Mouse (Mus musculus) forebrain, postnatal 0 days (tissue): Measurements from ENCODE around the gene Zc3h12a. TPM values are rescaled to one million over a fixed set of nuclear protein-coding genes. Genes with fewer than 3 reads are reported as not detected.

Experiments
- ATAC-seq: fragments of 200-750 bp; cut with Nextera tagmentation; 2 replicates; pipeline ENCODE4 v1.8.0; 2017; ENCODE audit warnings: mild to moderate bottlenecking, moderate library complexity
- DNase-seq: peaks from one replicate; pipeline ENCODE4 v3.0.0-alpha.2; 2015
- H3K27ac ChIP-seq: fragments of 300-500 bp; sonication (generic); 2 replicates; pipeline ENCODE4 v1.5.1; 2014; ENCODE audit warnings: low read depth, mild to moderate bottlenecking, antibody characterized with exemption, low read length, moderate library complexity, mixed read lengths
- H3K27me3 ChIP-seq: fragments of 300-500 bp; sonication (generic); 2 replicates; pipeline ENCODE4 v1.6.1; 2014; ENCODE audit warnings: mild to moderate bottlenecking, low read length, mixed read lengths; ENCODE audit not compliant: insufficient read depth
- H3K36me3 ChIP-seq: fragments of 300-500 bp; sonication (generic); 2 replicates; pipeline ENCODE4 v1.6.1; 2014; ENCODE audit warnings: mild to moderate bottlenecking, moderate library complexity; ENCODE audit not compliant: insufficient read depth
- H3K4me1 ChIP-seq: fragments of 300-500 bp; sonication (generic); 2 replicates; pipeline ENCODE4 v1.6.1; 2014; ENCODE audit warnings: antibody characterized with exemption; ENCODE audit not compliant: insufficient read depth
- H3K4me2 ChIP-seq: fragments of 300-500 bp; sonication (generic); 2 replicates; pipeline ENCODE4 v1.6.1; 2014; ENCODE audit warnings: low read depth, mild to moderate bottlenecking, moderate library complexity
- H3K4me3 ChIP-seq: fragments of 300-500 bp; sonication (generic); 2 replicates; pipeline ENCODE4 v1.5.1; 2014; ENCODE audit warnings: low read depth, low read length, mixed read lengths
- H3K9ac ChIP-seq: fragments of 300-500 bp; sonication (generic); 2 replicates; pipeline ENCODE4 v1.6.1; 2014; ENCODE audit warnings: mild to moderate bottlenecking
- H3K9me3 ChIP-seq: fragments of 300-500 bp; sonication (generic); 2 replicates; pipeline ENCODE4 v1.6.1; 2016; ENCODE audit warnings: low read length
- CTCF ChIP-seq: sonication (generic); IDR thresholded peaks from 2 replicates; pipeline ENCODE4 v1.5.1; 2016; ENCODE audit warnings: antibody characterized with exemption, control low read depth, low read depth
- WGBS: fragments of 180-500 bp; shearing (Covaris S2); extraction: QIAGEN DNeasy Blood & Tissue Kit; methylation state at CpG from one replicate; pipeline ENCODE4 v1.1.7; 2014; 5-methylcytosine and 5-hydroxymethylcytosine counted together
- polyA plus RNA-seq: library from polyadenylated mRNA; unstranded; fragments of >200 nt; fragmentation: Nextera tagmentation; extraction: Ambion mirVana; gene quantifications from 2 replicates; pipeline ENCODE4 v1.2.1, GENCODE M21; 2015
- total RNA-seq: library from RNA; depleted of rRNA; stranded (reverse); fragments of >200 nt; gene quantifications from 2 replicates; pipeline ENCODE4 v1.2.3, GENCODE M21; 2014

Gene Zc3h12a
- total and polyA plus RNA-seq, 2 experiments from 2014 or later = 0.07 TPM; not detected in 1

GRCm38 (mm10) chr4:125167723-125168122 lies 40.1 kb upstream of the Zc3h12a start:
- no peak overlapping the region for H3K9ac ChIP-seq
- H3K36me3 ChIP-seq = no peaks in the 10 kb centered on the region
- DNase-seq = no peak
- no peak for ATAC-seq
- H3K9me3 ChIP-seq = no peaks in the 10 kb centered on the region
- 85% methylated on average over 1 of the region's 1 CpGs for WGBS
- H3K27me3 ChIP-seq = no peaks in the 10 kb centered on the region
- H3K4me3 ChIP-seq = no peak overlapping the region
- no peaks in the 10 kb centered on the region for H3K4me1 ChIP-seq
- H3K4me2 ChIP-seq = no peak overlapping the region
- peak; percentile 52 for TF ChIP-seq CTCF
- no peak overlapping the region for H3K27ac ChIP-seq

- Histone ChIP-seq H3K9me3 (no peaks in the 10 kb centered on the region), H3K27me3 (no peaks in the 10 kb centered on the region), H3K27ac (no peak overlapping the region), H3K4me3 (no peak overlapping the region), H3K4me1 (no peaks in the 10 kb centered on the region), H3K4me2 (no peak overlapping the region), H3K36me3 (no peaks in the 10 kb centered on the region), H3K9ac (no peak overlapping the region)
- DNase-seq (no peak), ATAC-seq (no peak)
- TF ChIP-seq CTCF = no peak
- 87% methylated on average over 6 of the region's 6 CpGs for WGBS
Measured at GRCm38 (mm10) chr4:125164861-125165260, 37.2 kb upstream of the Zc3h12a start.

GRCm38 (mm10) chr4:125162701-125163100 lies 35.1 kb upstream of the Zc3h12a start:
- DNase-seq (no peak), ATAC-seq (no peak)
- Histone ChIP-seq H3K9me3 (no peaks in the 10 kb centered on the region), H3K9ac (no peak overlapping the region), H3K4me1 (peaks cover 5% of the 10 kb centered on the region; the same call in 1 of the 2 replicates), H3K4me2 (no peak overlapping the region), H3K27me3 (no peaks in the 10 kb centered on the region), H3K36me3 (no peaks in the 10 kb centered on the region), H3K27ac (no peak overlapping the region), H3K4me3 (no peak overlapping the region)
- 60% methylated on average over 7 of the region's 7 CpGs for WGBS
- no peak for TF ChIP-seq CTCF

- TF ChIP-seq CTCF = no peak
- H3K27me3 ChIP-seq = no peaks in the 10 kb centered on the region
- H3K9ac ChIP-seq = no peak overlapping the region
- H3K36me3 ChIP-seq = no peaks in the 10 kb centered on the region
- no peak for DNase-seq
- no peak for ATAC-seq
- no peak overlapping the region for H3K4me2 ChIP-seq
- H3K9me3 ChIP-seq = no peaks in the 10 kb centered on the region
- no peak overlapping the region for H3K27ac ChIP-seq
- H3K4me3 ChIP-seq = no peak overlapping the region
- peaks cover 5% of the 10 kb centered on the region; the same call in 1 of the 2 replicates for H3K4me1 ChIP-seq
- WGBS = 35% methylated on average over 8 of the region's 8 CpGs
Measured at GRCm38 (mm10) chr4:125161392-125161791, 33.8 kb upstream of the Zc3h12a start.

- Histone ChIP-seq H3K4me3 (no peak overlapping the region), H3K4me2 (peak overlapping the region; percentile 35; the same call in 1 of the 2 replicates), H3K27me3 (no peaks in the 10 kb centered on the region), H3K4me1 (peaks cover 5% of the 10 kb centered on the region; the same call in 1 of the 2 replicates), H3K27ac (no peak overlapping the region), H3K9me3 (no peaks in the 10 kb centered on the region), H3K36me3 (no peaks in the 10 kb centered on the region), H3K9ac (no peak overlapping the region)
- ATAC-seq (no peak), DNase-seq (no peak)
- WGBS = 67% methylated on average over 10 of the region's 10 CpGs
- no peak for TF ChIP-seq CTCF
Measured at GRCm38 (mm10) chr4:125160951-125161331, 33.3 kb upstream of the Zc3h12a start.

GRCm38 (mm10) chr4:125160320-125160950 lies 32.8 kb upstream of the Zc3h12a start:
- peak overlapping the region; percentile 22; the same call in 1 of the 2 replicates for H3K9ac ChIP-seq
- H3K9me3 ChIP-seq = no peaks in the 10 kb centered on the region
- DNase-seq (peak; percentile 94), ATAC-seq (peak; percentile 86)
- H3K4me2 ChIP-seq = peak overlapping the region; percentile 35
- H3K36me3 ChIP-seq = no peaks in the 10 kb centered on the region
- no peaks in the 10 kb centered on the region for H3K27me3 ChIP-seq
- 0 out of 2 replicates have a peak overlapping the region, but pooled peaks have one; percentile 5 for H3K4me3 ChIP-seq
- H3K27ac ChIP-seq = no peak overlapping the region
- WGBS = 8% methylated on average over 19 of the region's 19 CpGs
- TF ChIP-seq CTCF = peak; percentile 99
- H3K4me1 ChIP-seq = peaks cover 5% of the 10 kb centered on the region; the same call in 1 of the 2 replicates

GRCm38 (mm10) chr4:125158581-125159317 lies 31.1 kb upstream of the Zc3h12a start:
- Histone ChIP-seq H3K27me3 (no peaks in the 10 kb centered on the region), H3K4me3 (no peak overlapping the region), H3K4me1 (peaks cover 5% of the 10 kb centered on the region; the same call in 1 of the 2 replicates), H3K9ac (no peak overlapping the region), H3K4me2 (no peak overlapping the region), H3K36me3 (no peaks in the 10 kb centered on the region), H3K9me3 (no peaks in the 10 kb centered on the region), H3K27ac (no peak overlapping the region)
- no peak for TF ChIP-seq CTCF
- WGBS = 40% methylated on average over 20 of the region's 20 CpGs
- DNase-seq (peak; percentile 65), ATAC-seq (peak; percentile 20; the same call in 1 of the 2 replicates)
